Mouse (Mus musculus) CD4-positive, CD25-positive, alpha-beta regulatory T cell, adult 2 months (primary cell): ENCODE measurements around the gene Sptbn1.

Source experiments
- DNase-seq: peaks from one replicate; pipeline ENCODE4 v3.0.0-alpha.2; 2012; ENCODE audit warnings: low read depth, low spot score

The Sptbn1 gene

DNA sequence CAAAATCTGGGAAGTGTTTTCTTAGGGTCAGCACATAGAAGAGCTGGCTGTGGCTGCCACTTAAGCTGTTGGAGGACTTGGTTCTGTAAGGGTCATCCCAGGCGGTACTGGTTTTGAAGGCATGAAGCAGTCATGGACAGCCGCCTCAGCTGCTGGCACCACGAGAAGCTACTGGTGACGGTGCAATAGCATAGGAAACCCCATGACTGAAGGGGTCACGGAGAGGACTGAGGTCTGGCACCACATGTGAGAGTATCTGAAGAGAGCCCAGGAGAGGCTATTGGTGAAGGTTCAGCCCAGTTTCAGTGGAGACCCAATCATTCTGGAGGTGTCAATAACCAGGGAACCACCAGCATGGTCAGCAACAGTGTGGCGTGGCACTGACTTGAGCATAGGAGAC lies 135.4 kb downstream of the Sptbn1 start:
- no peak for DNase-seq

DNA sequence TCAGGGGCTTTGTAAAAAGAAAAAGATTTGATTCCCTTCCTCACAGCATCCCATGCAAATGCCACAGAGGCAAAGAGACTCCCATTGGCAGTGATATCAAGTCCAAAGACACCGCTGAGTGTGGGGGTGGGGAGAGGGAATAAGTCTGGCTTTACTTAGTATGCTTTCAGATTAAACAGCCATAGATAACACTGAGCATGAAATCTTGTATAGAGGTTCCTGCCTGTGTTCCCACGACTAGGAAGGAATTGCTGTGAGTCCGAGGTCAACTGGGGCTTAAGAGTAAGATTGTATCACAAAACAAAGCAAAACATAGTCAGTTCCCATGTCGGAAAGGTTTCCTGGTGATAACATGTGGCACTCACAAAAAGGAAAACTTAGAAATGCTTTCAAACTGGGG lies 136.3 kb downstream of the Sptbn1 start:
- DNase-seq = no peak

DNA sequence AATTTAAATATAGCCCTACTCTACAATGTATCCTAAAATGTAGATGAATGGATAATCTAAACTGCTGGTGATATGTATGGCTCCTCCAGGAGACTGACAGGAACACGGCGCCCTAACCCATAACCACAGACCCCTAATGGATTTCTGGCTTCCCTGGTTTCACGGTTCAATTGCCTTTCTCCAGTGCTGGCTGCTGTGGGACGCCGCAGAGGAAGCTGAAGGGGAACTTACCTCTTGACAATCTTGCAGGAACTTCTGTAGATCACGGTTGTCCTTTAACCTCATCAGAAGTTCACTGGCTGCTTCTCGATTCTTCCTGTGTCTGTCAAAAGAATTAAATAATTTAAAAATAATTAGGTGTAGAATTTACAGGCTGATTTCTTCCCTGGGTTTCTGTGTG lies 138.6 kb downstream of the Sptbn1 start:
- DNase-seq = no peak

- DNase-seq = peak; percentile 39
These were observed 141.1 kb downstream of the Sptbn1 start for GRCm38 (mm10) chr11:30126840-30127239.

GRCm38 (mm10) chr11:30118038-30118437 lies 149.9 kb downstream of the Sptbn1 start:
- DNase-seq = no peak

- no peak for DNase-seq
These were observed 154.3 kb downstream of the Sptbn1 start for GRCm38 (mm10) chr11:30113631-30114030.

DNA sequence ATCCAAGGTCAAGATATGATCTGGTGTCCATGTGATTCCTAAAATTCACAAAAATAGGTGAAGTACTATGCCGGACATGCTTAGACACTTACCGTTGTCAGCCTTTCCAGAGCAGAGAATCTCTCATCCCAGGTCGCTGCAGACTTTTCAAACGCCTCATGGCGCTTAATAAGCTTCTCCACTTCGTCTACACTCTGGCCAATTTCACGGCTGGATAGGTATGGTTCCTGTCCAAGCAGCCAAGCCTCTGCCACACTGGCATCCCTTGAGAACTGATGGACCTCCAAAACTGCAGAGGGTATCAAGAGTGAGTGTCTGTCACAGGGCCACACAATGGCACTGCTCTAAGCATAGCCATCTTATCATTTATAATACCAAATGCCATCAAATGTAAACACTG lies 157.3 kb downstream of the Sptbn1 start:
- no peak for DNase-seq

- DNase-seq = no peak
These were observed 163.8 kb downstream of the Sptbn1 start for GRCm38 (mm10) chr11:30104177-30104576.

DNA sequence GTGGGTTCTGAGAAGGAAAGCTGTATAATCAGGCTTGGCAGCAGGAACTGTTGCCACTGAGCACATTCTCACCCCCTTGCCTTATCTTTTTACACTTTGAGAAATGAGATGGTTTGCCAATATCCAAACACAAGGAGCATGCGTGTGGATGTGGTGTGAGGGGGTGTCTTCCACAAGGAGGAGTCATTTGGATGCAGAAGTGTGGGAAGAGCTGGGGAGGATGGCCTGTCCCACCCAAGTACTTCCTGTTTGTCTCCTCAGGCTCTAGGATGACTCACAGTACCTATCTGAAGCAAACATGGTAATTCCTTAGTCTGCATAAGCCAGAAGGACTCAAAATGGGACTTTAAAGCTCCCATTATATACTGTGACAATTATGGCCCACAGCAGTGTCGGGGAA lies 165.4 kb downstream of the Sptbn1 start:
- no peak for DNase-seq

- no peak for DNase-seq
These were observed 166.2 kb downstream of the Sptbn1 start for GRCm38 (mm10) chr11:30101796-30102195.

DNA sequence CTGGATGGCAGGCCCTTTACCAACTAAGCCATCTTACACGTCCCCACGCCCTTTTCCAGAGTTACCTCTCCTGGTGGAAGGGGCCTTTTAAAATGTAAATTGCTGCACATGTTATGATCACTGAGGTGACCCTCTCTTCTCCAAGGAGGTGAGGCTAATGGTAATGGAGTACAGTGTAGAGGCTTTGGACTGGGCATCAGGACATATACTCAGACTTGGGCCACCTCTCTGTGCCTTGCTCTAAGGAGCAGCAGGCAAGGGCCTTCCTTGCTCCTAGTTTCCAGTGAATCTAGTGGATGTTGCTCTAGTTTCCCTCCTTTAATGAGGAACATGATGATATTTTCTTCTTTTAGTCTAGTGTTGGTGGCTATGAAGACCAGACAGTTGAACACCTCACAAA lies 166.8 kb downstream of the Sptbn1 start:
- DNase-seq = no peak

GRCm38 (mm10) chr11:30099916-30100315 lies 168.1 kb downstream of the Sptbn1 start:
- no peak for DNase-seq

DNA sequence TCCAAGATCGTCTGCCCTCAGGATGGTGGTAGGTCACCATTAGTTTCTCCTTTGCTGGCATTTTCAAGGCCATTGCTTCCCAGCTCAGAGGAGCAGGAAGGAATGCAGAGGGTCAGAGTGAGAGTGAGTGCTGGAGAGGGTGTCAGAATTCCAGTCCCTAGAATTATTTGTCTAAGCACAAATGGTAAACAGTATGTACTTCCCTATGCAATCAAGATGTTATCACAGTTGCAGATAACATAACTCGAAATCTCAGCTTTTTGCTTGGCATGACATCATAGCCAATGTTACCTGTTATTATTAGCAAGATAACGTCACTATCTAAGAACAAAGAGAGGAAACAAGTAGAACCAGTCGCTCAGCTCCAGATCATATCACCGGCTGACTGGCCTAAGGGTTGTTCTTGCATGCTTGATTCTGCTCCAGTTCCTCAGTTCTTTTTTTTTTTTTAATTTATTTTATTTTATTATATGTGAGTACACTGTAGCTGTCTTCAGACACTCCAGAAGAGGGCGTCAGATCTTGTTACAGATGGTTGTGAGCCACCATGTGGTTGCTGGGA lies 172.7 kb downstream of the Sptbn1 start:
- DNase-seq = no peak

- DNase-seq = peak; percentile 63
These were observed 176.1 kb downstream of the Sptbn1 start for GRCm38 (mm10) chr11:30091892-30092291.

GRCm38 (mm10) chr11:30085114-30085513 lies 182.9 kb downstream of the Sptbn1 start:
- no peak for DNase-seq

DNA sequence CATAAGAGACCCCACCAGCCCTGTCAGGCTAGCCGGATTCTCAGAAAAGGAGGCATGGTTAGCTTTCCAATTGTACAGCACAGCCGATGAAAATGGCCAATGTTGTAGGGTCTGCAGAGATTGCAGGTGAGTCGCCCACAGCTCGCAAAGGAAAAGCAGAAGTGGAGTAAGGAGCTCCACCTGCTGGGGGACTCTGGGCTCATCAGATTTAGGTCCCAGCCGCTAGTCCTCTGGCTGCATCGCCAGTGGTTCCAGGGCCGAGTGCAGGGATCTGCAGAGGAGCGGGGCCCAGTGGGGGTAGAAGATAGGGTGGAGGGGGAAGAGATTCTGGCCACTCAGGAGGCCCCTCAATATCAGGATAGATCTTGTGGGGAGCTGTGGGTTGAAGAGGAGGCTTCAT lies 210.7 kb downstream of the Sptbn1 start:
- DNase-seq = peak; percentile 43
